Mouse (Mus musculus) thymus, adult 2 months (tissue): ENCODE measurements around the gene Rcsd1.

ENCODE experiments used
- CTCF ChIP-seq: fragments of 200-500 bp; IDR thresholded peaks from 2 replicates; pipeline ENCODE4 v1.5.1; 2012; ENCODE audit warnings: mild to moderate bottlenecking, control low read depth, low read length, moderate library complexity, borderline replicate concordance; ENCODE audit not compliant: control insufficient read depth, poor library complexity, insufficient read depth; ENCODE audit errors: extremely low read depth
- POLR2A ChIP-seq: fragments of 200-500 bp; IDR thresholded peaks from 2 replicates; pipeline ENCODE4 v1.6.1; 2012; ENCODE audit warnings: mild to moderate bottlenecking, low read length, control low read depth, moderate library complexity; ENCODE audit not compliant: control insufficient read depth, poor library complexity, insufficient read depth; ENCODE audit errors: extremely low read depth

DNA sequence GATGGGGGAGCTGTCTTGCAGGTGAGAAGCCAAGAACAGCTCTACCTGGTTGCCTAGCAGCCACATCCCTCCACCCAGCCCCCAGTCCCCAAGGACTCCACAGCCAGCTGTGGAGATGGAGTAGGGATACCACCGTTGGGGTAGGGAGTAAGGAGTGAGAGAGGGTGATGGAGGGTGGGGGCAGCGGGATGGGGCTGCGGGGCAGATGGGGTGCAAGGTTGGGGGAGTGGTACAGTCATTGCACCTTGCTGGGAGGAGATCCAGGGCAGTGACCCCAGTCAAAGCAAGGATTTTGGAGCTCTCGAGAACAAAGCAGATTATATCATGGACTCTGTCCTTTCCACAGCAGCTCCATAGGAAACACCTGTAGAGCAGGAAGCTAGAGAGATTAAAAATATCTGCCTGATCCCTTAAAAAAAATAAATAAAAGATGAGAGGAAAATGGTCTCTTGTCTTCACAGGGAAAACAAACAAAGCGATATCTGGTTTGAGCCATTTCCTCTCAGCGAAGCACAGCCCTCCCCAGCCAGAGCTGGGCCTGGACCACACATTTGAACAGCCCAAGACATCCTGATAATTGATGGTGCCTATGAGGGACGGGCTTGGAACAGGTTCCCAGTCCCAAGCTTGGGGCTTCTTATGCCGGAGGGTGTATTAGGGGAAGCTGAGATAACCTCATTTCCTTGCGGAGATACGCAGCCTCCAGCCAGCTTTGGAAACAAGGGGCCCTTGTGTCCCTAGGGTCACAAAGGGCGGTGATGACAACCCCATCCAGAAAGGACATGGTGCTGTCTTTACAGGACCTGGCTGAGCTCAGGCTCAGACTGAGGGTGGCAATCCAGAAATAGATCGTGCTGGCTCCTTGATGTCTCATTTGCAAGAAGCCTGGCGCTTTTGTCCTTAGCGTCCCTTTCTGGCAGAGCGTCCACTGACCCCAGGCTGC lies 25.0 kb downstream of the Rcsd1 start:
- TF ChIP-seq POLR2A (no peak), CTCF (no peak)
